Mouse (Mus musculus): ENCODE measurements around the gene Lrba.

Lrba gene

GRCm38 (mm10) chr3:86754595-86755557 is 530.4 kb downstream of the Lrba start:
- intact Hi-C loops (cut with DNase I), result no loop called here

GRCm38 (mm10) chr3:86756548-86756947 is 532.1 kb downstream of the Lrba start:
- intact Hi-C loops (cut with DNase I), result no loop called here

- intact Hi-C loops (cut with DNase I), result no loop called here
These were observed 534.2 kb downstream of the Lrba start for GRCm38 (mm10) chr3:86758727-86759126.

GRCm38 (mm10) chr3:86759383-86759782 is 534.9 kb downstream of the Lrba start:
- intact Hi-C loops (cut with DNase I), result no loop called here

- intact Hi-C loops (cut with DNase I), result loop anchor here (5.0 to 10.0 kb wide), 2 partner anchors 435 to 488 kb away; no protein-coding TSS in a partner anchor
These were observed 535.4 kb downstream of the Lrba start for GRCm38 (mm10) chr3:86759834-86760233.

GRCm38 (mm10) chr3:86760474-86760873 is 536.0 kb downstream of the Lrba start:
- intact Hi-C loops (cut with DNase I), result loop anchor here (5.0 to 10.0 kb wide), 2 partner anchors 436 to 488 kb away; no protein-coding TSS in a partner anchor

- intact Hi-C loops (cut with DNase I), result loop anchor here (5.0 to 10.0 kb wide), 2 partner anchors 437 to 489 kb away; no protein-coding TSS in a partner anchor
These were observed 536.9 kb downstream of the Lrba start for GRCm38 (mm10) chr3:86761095-86762035.

- intact Hi-C loops (cut with DNase I), result loop anchor here (5.0 to 10.0 kb wide), 2 partner anchors 437 to 490 kb away; no protein-coding TSS in a partner anchor
These were observed 537.5 kb downstream of the Lrba start for GRCm38 (mm10) chr3:86762036-86762415.

GRCm38 (mm10) chr3:86762456-86762855 is 538.0 kb downstream of the Lrba start:
- intact Hi-C loops (cut with DNase I), result loop anchor here (5.0 to 10.0 kb wide), 2 partner anchors 438 to 490 kb away; no protein-coding TSS in a partner anchor

- intact Hi-C loops (cut with DNase I), result loop anchor here (10.0 kb wide), 1 partner anchor 444 kb away; no protein-coding TSS in a partner anchor
These were observed 544.1 kb downstream of the Lrba start for GRCm38 (mm10) chr3:86768553-86768952.

- intact Hi-C loops (cut with DNase I), result loop anchor here (10.0 kb wide), 1 partner anchor 444 kb away; no protein-coding TSS in a partner anchor
These were observed 544.5 kb downstream of the Lrba start for GRCm38 (mm10) chr3:86768969-86769368.

GRCm38 (mm10) chr3:86774566-86775443 is 550.3 kb downstream of the Lrba start:
- intact Hi-C loops (cut with DNase I), result no loop called here

- intact Hi-C loops (cut with DNase I), result no loop called here
These were observed 551.0 kb downstream of the Lrba start for GRCm38 (mm10) chr3:86775444-86775828.

GRCm38 (mm10) chr3:86779704-86780103 is 555.2 kb downstream of the Lrba start:
- intact Hi-C loops (cut with DNase I), result no loop called here

- intact Hi-C loops (cut with DNase I), result no loop called here
These were observed 559.6 kb downstream of the Lrba start for GRCm38 (mm10) chr3:86784051-86784450.

GRCm38 (mm10) chr3:86784930-86785329 is 560.5 kb downstream of the Lrba start:
- intact Hi-C loops (cut with DNase I), result loop anchor here (5.0 kb wide), 1 partner anchor 192 kb away; no protein-coding TSS in a partner anchor

- intact Hi-C loops (cut with DNase I), result loop anchor here (5.0 kb wide), 1 partner anchor 191 kb away; no protein-coding TSS in a partner anchor
These were observed 561.8 kb downstream of the Lrba start for GRCm38 (mm10) chr3:86786280-86786679.

- intact Hi-C loops (cut with DNase I), result loop anchor here (5.0 kb wide), 1 partner anchor 190 kb away; no protein-coding TSS in a partner anchor
These were observed 562.4 kb downstream of the Lrba start for GRCm38 (mm10) chr3:86786845-86787351.

- intact Hi-C loops (cut with DNase I), result loop anchor here (1.0 to 5.0 kb wide), 2 partner anchors 25 to 190 kb away; no protein-coding TSS in a partner anchor
These were observed 563.1 kb downstream of the Lrba start for GRCm38 (mm10) chr3:86787423-86788123.

Data from adrenal gland (tissue).